Mouse (Mus musculus) MEL (cell line): ENCODE data around the gene Gm5426. TPM values are rescaled to one million over a fixed set of nuclear protein-coding genes. Genes with fewer than 3 reads are reported as not detected.
A peak's percentile ranks its signal among the peaks of the same experiment; 100 is the strongest.

Experiments used
- DNase-seq: peaks from one replicate; pipeline ENCODE4 v3.0.0; 2011; ENCODE audit warnings: low read depth, low spot score
- H3K27ac ChIP-seq: 2 replicates; pipeline ENCODE4 v1.5.1; 2012; ENCODE audit warnings: low read depth, mild to moderate bottlenecking, control low read depth, low read length, moderate library complexity; ENCODE audit not compliant: control insufficient read depth
- H3K27me3 ChIP-seq, 2 experiments: fragments of 150-350 bp in 1 of 2; sonication (generic) in 1 of 2; 2 replicates each; pipeline ENCODE4 v1.6.1; 2012; ENCODE audit warnings: low read length in 2 of 2, mild to moderate bottlenecking in 2 of 2, improper control_type of control experiment in 1 of 2, moderate library complexity in 1 of 2; ENCODE audit not compliant: insufficient read depth in 2 of 2, control insufficient read depth in 1 of 2
- H3K36me3 ChIP-seq, 2 experiments: 2 replicates each; pipeline ENCODE4 v1.6.1; 2012 to 2014; ENCODE audit warnings: low read length in 2 of 2, improper control_type of control experiment in 1 of 2, inconsistent platforms in 1 of 2, mild to moderate bottlenecking in 1 of 2; ENCODE audit not compliant: insufficient read depth in 2 of 2, control insufficient read depth in 1 of 2
- H3K4me1 ChIP-seq, 2 experiments: fragments of 150-350 bp in 1 of 2; sonication (generic) in 1 of 2; 2 replicates each; pipeline ENCODE4 v1.6.1; 2012; ENCODE audit warnings: low read length in 2 of 2, improper control_type of control experiment in 1 of 2, mild to moderate bottlenecking in 1 of 2; ENCODE audit not compliant: insufficient read depth in 2 of 2, control insufficient read depth in 1 of 2
- H3K4me3 ChIP-seq, 2 experiments: fragments of 150-350 bp in 1 of 2; sonication (generic) in 1 of 2; 2 replicates each; pipeline ENCODE4 v1.5.1; 2012; ENCODE audit warnings: low read depth in 2 of 2, low read length in 2 of 2, mild to moderate bottlenecking in 2 of 2, moderate library complexity in 2 of 2, control low read depth in 1 of 2, improper control_type of control experiment in 1 of 2; ENCODE audit not compliant: control insufficient read depth in 1 of 2, insufficient read depth in 1 of 2
- H3K79me2 ChIP-seq: 2 replicates; pipeline ENCODE4 v1.6.1; 2012; ENCODE audit warnings: mild to moderate bottlenecking, low read length, moderate library complexity; ENCODE audit not compliant: control insufficient read depth, poor library complexity, insufficient read depth
- H3K9ac ChIP-seq: 2 replicates; pipeline ENCODE4 v1.6.1; 2012; ENCODE audit warnings: low read depth, mild to moderate bottlenecking, control low read depth, low read length, moderate library complexity; ENCODE audit not compliant: control insufficient read depth, poor library complexity, severe bottlenecking
- H3K9me3 ChIP-seq: fragments of 150-350 bp; sonication (generic); replicated peaks from 2 replicates; pipeline ENCODE4 v1.6.1; 2012; ENCODE audit warnings: mild to moderate bottlenecking, low read length, improper control_type of control experiment, moderate library complexity; ENCODE audit not compliant: insufficient read depth
- CTCF ChIP-seq, 3 experiments: IDR thresholded peaks in 2 of 3; conservative IDR thresholded peaks in 1 of 3; 2 replicates each; pipeline ENCODE4 v1.5.1; 2011 to 2012; ENCODE audit warnings: low read length in 3 of 3, low read depth in 2 of 3, mild to moderate bottlenecking in 2 of 3, improper control_type of control experiment in 1 of 3, inconsistent platforms in 1 of 3, mixed read lengths in 1 of 3, moderate library complexity in 1 of 3; ENCODE audit not compliant: control insufficient read depth in 1 of 3, insufficient read depth in 1 of 3, poor library complexity in 1 of 3, severe bottlenecking in 1 of 3
- ELF1 ChIP-seq: IDR thresholded peaks from 2 replicates; pipeline ENCODE4 v1.6.1; 2014; ENCODE audit warnings: low read depth, mild to moderate bottlenecking, inconsistent platforms, low read length, improper control_type of control experiment, moderate library complexity
- EP300 ChIP-seq, 2 experiments: IDR thresholded peaks; 2 replicates each; pipeline ENCODE4 v1.6.1; 2011; ENCODE audit warnings: improper control_type of control experiment in 2 of 2, low read length in 2 of 2, low read depth in 1 of 2, mild to moderate bottlenecking in 1 of 2
- GATA1 ChIP-seq: IDR thresholded peaks from 2 replicates; pipeline ENCODE4 v1.6.1; 2011; ENCODE audit warnings: low read depth, low read length, improper control_type of control experiment
- MAX ChIP-seq: IDR thresholded peaks from 2 replicates; pipeline ENCODE4 v1.6.1; 2011; ENCODE audit warnings: low read length, improper control_type of control experiment
- MAZ ChIP-seq: IDR thresholded peaks from 2 replicates; pipeline ENCODE4 v1.6.1; 2012; ENCODE audit warnings: low read depth, mild to moderate bottlenecking, inconsistent platforms, low read length, improper control_type of control experiment
- NELFE ChIP-seq: IDR thresholded peaks from 2 replicates; pipeline ENCODE4 v1.6.1; 2011; ENCODE audit warnings: low read depth, low read length, improper control_type of control experiment
- POLR2A ChIP-seq, 2 experiments: IDR thresholded peaks; 2 replicates each; pipeline ENCODE4 v1.6.1; 2011 to 2012; ENCODE audit warnings: low read length in 2 of 2, mild to moderate bottlenecking in 2 of 2, control low read depth in 1 of 2, improper control_type of control experiment in 1 of 2, low read depth in 1 of 2, moderate library complexity in 1 of 2; ENCODE audit not compliant: control insufficient read depth in 1 of 2, insufficient read depth in 1 of 2, poor library complexity in 1 of 2
- RAD21 ChIP-seq: IDR thresholded peaks from 2 replicates; pipeline ENCODE4 v1.6.1; 2011; ENCODE audit warnings: mild to moderate bottlenecking, low read depth, low read length, improper control_type of control experiment
- SIN3A ChIP-seq: IDR thresholded peaks from 2 replicates; pipeline ENCODE4 v1.6.1; 2012; ENCODE audit warnings: low read length, improper control_type of control experiment, inconsistent platforms
- TCF12 ChIP-seq: IDR thresholded peaks from 2 replicates; pipeline ENCODE4 v1.6.1; 2014; ENCODE audit warnings: low read depth, mild to moderate bottlenecking, inconsistent platforms, low read length, improper control_type of control experiment, moderate library complexity
- UBTF ChIP-seq: IDR thresholded peaks from 2 replicates; pipeline ENCODE4 v1.6.1; 2012; ENCODE audit warnings: low read depth, mild to moderate bottlenecking, inconsistent platforms, low read length, improper control_type of control experiment, moderate library complexity, borderline replicate concordance; ENCODE audit not compliant: insufficient read depth
- ZMIZ1 ChIP-seq: IDR thresholded peaks from 2 replicates; pipeline ENCODE4 v1.6.1; 2012; ENCODE audit warnings: low read depth, mild to moderate bottlenecking, inconsistent platforms, low read length, improper control_type of control experiment, moderate library complexity
- ZNF384 ChIP-seq: IDR thresholded peaks from 2 replicates; pipeline ENCODE4 v1.6.1; 2012; ENCODE audit warnings: low read depth, mild to moderate bottlenecking, inconsistent platforms, low read length, improper control_type of control experiment
- polyA plus RNA-seq, 2 experiments: library from polyadenylated mRNA; stranded (reverse) in 1 of 2; unstranded in 1 of 2; fragments of >175 nt in 1 of 2; fragments of >200 nt in 1 of 2; gene quantifications; 2 replicates each; pipeline versions ENCODE4 v1.2.1 to v1.2.4; 2012; ENCODE audit warnings: low replicate concordance in 2 of 2, low read depth in 1 of 2; ENCODE audit not compliant: insufficient read length in 2 of 2, insufficient read depth in 1 of 2, missing spikeins in 1 of 2
- total RNA-seq: library from RNA; depleted of rRNA; stranded (reverse); fragments of 300-350 nt; gene quantifications from 2 replicates; pipeline ENCODE4 v1.2.3, GENCODE M21; 2012

The Gm5426 gene
- total and polyA plus RNA-seq, 3 experiments = 1.0 TPM; not detected in 2

- Histone ChIP-seq H3K79me2 (no peaks in the 10 kb centered on the region), H3K27me3 (no peaks in the 10 kb centered on the region), H3K9ac (no peak overlapping the region), H3K9me3 (no peaks in the 10 kb centered on the region), H3K4me1 (peaks cover 0 to 4% of the 10 kb centered on the region in 2 experiments; a peak in 2 of 4 replicates), H3K4me3 (no peak overlapping the region), H3K36me3 (no peaks in the 10 kb centered on the region; a peak in 1 of 4 replicates)
- DNase-seq = peak; percentile 29
- no peak for TF ChIP-seq CTCF (IDR thresholded peaks at IDR 0.05 in 2 of 3, conservative IDR thresholded peaks at IDR 0.05 in 1 of 3; ENCODE audit: control insufficient read depth in 1 of 3, insufficient read depth in 1 of 3, low read depth in 2 of 3, low read length in 3 of 3, poor library complexity in 1 of 3, severe bottlenecking in 1 of 3)
- TF ChIP-seq MAX = no peak
- TF ChIP-seq UBTF = no peak
- TF ChIP-seq MAZ = no peak
- TF ChIP-seq RAD21 = no peak
- TF ChIP-seq ZMIZ1 = no peak
- TF ChIP-seq, all 39 proteins: peak for 0
- no peak overlapping the region; the same call in 1 of the 2 replicates for H3K27ac ChIP-seq
These were observed 12.5 kb upstream of the Gm5426 start for GRCm38 (mm10) chr10:96123885-96124284.

- Histone ChIP-seq H3K9me3 (no peaks in the 10 kb centered on the region), H3K9ac (no peak overlapping the region), H3K36me3 (no peaks in the 10 kb centered on the region; a peak in 1 of 4 replicates), H3K4me3 (no peak overlapping the region), H3K27ac (no peak overlapping the region; the same call in 1 of the 2 replicates), H3K4me1 (peaks cover 0 to 4% of the 10 kb centered on the region in 2 experiments; a peak in 2 of 4 replicates), H3K27me3 (no peaks in the 10 kb centered on the region; a peak in 1 of 4 replicates)
- DNase-seq = peak; percentile 19
- TF ChIP-seq NELFE (no peak), EP300 (IDR thresholded peaks at IDR 0.05; ENCODE audit: low read depth in 1 of 2, low read length in 2 of 2) (peak in 1 of 2 experiments; percentile 39; a peak in 1 of 4 replicates), POLR2A (IDR thresholded peaks at IDR 0.05; ENCODE audit: control insufficient read depth in 1 of 2, insufficient read depth in 1 of 2, low read depth in 1 of 2, low read length in 2 of 2, poor library complexity in 1 of 2) (no peak), ZNF384 (no peak), SIN3A (no peak), TCF12 (peak; percentile 63; the same call in 1 of the 2 replicates), GATA1 (no peak), ELF1 (no peak), RAD21 (no peak)
- TF ChIP-seq, all 39 proteins: peak for 2
- no peaks in the 10 kb centered on the region for H3K79me2 ChIP-seq
These were observed 12.1 kb upstream of the Gm5426 start for GRCm38 (mm10) chr10:96124290-96124689.
